Mouse (Mus musculus) gastrocnemius, adult 8-10 months (tissue): ENCODE measurements at regions not wholly inside any gene's neighbourhood (a gene's known extent, or its start where the extent isn't known, plus 50 kb on each side); places are given as distances from the start of the nearest gene placed in this dataset.

Source experiments
- DNase-seq, 2 experiments: peaks; one replicate each; pipeline ENCODE4 v3.0.0; 2022; ENCODE audit warnings: low spot score in 2 of 2

DNA sequence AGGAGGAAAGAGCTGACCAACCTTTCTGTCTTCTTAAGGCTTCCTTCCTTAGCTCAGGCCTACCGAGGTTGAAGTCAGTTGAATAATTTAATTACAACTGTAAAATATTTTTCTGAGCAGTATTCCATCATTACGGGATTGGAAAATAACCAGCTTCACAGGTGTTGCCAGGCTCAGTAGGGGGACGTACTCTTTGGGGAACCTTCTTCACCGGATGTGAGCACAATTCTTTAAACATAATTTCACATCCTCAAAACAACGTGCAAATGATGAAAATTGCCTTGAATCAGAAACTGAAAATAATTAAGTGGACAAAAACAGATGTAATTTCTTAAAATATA is 515.9 kb downstream of the Tns3 start:
- no peak for DNase-seq

DNA sequence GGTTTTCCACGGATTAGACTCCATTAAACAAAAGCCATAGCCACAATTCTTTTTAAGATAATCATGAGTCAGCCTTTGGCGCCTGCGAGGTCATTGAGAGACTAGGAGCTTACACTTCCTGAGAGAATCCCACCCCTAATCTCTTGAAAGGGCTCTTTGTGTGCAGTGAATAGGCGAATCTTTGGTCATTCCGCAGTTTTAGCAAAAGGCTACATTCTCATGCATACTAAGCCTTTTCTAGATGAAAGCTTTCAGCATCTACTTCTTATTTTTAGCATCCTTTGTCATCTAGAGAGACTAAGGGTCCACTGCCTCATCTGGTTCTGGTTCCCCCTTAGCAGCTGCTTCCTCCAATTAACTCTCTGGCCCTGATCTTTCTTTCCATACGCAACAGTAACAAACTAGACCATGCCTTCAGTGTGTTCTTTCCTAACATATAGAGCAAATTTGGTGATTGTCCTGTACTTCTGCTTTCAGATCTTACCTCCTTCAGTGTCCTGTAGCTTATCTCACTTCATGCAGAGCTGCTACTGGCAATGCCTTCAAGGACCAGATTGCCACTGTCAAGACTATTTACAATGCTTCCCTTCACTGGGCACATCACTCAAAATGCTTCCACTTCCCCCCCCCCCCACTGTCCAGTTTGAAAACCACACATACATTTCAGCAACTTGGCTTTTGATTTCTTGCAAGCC is 516.4 kb downstream of the Tns3 start:
- no peak for DNase-seq

DNA sequence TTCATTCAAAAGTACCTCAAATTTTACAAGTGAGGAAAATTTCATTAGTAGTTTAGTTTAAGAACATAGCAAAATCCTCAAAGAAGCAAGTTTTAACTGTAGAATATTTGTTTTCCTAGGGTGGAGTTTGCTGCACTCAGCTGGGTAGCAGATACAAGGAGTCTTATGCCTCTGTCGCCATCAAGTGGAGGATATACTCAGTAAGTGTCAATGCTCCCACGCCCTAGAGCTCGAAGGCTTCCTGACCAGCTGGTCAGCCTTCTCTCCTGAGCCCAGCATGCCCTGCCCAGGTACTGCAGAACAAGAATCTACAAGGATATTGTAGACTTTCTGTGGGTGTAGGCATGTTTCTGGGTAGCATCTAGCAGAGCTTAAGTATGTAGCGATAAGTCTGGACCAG is 527.0 kb downstream of the Tns3 start:
- DNase-seq: no peak

DNA sequence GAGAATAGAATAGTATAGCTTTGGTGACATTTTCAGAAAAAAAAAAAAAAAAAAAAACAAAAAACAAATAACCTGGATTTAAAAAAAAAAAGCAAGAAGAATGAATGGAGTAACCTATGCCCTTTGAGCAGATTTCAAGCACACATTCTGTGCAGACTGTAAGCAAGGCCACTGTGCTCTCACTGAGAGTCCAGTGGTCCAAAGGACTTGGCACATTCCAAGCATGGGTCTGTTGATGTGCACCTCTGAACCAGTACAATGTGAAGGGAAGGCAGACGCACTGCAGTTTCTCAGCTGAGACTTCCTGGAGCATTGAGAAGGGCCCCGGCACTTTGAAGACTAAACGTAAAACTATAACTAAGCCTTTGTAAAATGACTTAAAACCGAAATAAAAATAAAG is 527.7 kb downstream of the Tns3 start:
- DNase-seq: no peak

DNA sequence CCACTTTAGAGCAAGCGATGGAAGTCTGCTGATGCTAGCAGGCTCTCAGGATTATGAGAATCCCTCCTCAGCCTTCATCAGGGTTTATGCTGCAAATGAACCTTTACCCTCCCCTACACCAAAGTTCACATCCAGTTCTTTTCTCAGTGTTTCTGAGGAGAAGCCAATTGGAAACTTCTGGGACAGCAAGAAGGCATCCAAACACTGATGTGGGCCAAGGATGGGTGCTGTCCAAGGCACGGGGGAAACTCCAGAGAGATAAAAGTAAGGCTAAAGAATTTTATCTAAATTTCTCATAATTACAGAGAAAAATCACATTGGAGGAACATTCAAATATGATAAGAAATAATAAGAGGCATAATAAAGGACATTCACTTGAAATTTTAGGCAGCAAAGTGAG is 555.0 kb downstream of the Tns3 start:
- no peak for DNase-seq

DNA sequence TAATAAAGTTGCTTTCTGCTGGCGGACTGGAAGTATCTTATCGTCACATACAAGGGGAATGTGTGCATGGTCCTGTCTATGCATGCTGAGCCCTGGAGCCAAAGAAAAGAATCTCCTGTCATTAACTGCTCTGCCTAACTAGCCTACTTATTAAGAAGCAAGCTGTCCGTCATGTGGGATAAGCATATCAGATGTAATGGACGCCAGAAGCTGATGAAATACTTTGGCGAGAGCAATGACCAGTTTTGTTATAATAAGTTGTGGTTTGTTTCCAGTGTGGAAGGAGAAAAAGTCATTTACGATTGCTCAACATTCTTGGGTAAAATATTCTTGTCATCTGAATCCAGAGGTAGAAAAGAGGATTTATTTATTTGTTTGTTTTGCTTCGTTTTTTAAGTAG is 563.2 kb downstream of the Tns3 start:
- DNase-seq: no peak

DNA sequence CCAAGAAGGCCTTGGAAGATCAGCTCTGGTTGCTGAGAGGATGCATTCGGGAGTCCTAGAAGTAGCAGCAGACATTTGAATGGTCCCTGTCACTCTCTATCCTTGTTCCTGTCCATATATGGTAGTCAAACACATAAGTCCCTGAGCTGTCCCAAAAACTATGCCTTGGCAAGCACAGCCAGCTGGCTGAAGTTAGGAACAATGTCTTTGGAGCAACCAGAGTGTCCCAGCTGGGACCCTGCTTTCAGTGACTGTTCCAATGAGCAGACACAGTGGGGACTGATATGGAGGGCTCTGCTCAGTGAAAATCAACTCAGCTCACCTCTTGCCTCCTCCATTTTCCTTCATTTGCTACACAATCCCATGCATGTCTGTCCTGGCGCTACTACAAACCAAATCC is 580.0 kb downstream of the Tns3 start:
- no peak for DNase-seq

DNA sequence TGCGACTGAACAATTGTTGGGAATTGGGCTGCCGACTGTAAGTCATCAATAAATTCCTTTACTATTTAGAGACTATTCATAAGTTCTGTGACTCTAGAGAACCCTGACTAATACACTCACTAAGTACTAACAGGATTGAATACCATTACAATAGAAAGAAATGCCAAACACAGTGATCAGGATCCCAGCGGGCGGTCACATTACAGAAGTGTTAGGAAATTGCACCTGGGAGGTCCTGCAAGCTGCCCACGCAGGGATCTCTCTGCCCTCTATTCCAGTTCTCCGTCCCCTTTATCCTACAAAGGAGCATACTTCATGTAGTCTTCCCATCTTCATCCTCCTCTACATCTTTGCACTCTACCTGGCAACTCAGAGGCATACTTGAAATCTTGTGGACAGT is 581.5 kb downstream of the Tns3 start:
- no peak for DNase-seq

DNA sequence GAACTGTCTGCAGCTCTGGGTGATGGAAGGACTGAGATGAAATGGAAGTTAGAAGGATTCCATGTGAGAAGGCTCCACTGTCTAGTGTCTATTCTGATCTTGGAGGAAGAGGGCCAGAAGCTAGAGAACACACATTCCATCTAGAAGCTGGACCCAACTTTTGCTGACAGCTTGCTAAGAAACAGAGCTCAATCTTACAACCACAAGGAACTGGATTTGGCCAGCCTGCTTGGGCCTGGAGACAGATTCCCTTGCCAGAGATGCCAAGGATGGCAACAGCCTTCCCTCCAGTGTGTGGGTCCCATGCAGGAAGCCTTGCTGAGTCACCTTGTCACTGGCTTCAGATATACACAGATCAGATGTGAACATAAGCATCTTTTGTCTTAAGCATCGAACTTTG is 591.0 kb downstream of the Tns3 start:
- no peak for DNase-seq

DNA sequence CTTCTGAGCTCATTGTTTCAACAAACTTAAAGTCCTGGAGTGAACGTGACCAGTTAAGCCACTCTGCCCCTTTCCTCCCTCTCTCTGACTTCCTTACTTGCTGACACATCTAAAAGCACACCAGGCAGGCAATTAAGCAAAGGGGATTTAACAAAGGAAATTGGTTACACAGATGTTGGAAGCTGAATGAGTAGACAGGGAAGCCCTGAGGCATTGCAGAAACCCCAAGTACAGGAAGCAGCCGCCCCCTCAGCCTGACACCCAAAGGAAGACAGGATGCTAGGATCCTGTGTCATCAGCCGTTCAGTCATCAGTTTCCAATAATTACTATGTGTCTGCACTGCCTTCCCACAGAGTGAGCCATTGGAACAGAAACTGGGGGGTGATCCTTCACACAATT is 595.5 kb downstream of the Tns3 start:
- DNase-seq: no peak

DNA sequence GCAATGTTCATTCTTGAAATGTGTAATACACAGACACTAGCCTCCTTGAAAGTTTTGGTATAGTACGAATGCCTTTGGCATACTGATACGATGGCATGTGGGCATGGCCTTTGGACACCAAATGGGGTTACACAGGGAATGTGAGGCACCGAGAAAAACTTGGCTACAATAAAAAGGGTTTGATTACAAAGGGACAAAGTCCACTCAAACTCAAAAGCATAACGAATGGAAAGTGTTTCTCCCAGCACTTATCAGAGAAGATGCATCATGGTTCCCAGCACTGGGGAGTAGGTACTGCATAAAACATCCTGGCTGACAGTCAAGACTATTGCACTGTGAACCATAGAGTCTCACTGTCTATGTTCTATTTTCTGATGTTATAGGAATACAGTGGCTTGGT is 597.0 kb downstream of the Tns3 start:
- no peak for DNase-seq

DNA sequence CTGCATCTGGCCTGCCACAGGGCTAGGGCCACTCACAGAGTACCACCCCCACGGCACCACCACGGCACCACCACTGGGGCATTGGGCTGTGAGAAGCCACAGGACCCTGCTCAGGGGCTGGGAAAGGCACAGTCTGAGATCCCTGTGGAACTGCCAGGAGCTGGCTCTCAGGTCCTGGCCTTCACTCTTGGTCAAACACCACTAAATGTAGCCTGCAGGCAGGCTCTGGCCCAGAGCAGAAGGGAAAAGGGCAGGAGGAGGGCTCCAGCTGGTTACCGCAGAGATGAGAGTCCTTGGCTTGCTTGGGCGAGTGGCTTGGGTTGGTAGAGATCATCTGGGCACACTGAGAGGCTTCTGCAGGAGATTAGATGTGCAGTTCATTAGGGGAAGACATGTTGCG is 598.5 kb downstream of the Tns3 start:
- no peak for DNase-seq

DNA sequence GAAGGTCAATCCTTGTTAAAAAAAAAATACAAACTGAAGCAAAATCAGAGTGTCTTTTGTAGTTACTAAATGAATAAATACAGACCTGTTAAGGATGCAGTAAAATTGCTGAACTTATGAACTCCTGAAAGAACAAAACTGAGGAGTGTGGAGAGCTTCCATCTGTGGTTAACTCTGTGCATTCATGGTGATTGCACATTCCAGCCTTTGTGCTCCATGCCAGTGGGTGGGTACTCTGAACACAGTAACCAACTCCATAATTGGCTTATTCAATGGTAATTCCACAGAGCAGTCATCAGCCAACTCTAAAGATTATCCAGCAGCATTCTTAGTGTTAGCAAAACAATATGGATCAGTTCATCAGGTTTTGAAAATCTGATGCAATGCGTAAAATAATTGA is 599.2 kb downstream of the Tns3 start:
- DNase-seq: no peak

DNA sequence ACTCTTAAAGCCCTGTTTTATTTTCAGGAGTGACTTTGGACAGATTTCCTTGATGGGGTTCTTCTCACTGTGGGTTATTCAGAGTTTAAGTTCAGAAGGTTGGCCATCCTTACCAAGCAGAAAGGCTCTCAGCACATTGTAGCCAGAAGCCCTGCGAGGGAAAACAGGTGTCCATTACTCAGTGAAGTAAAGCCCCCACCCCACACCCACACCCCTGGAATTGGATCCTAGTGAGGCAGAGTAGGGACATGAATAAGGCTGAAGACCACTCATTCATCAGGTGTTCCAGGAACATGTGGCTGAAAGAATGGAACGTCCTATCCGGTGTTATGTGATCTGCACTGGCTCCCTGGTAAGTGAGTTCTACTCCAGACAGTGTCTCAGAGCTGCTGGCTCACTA is 602.3 kb downstream of the Tns3 start:
- no peak for DNase-seq

DNA sequence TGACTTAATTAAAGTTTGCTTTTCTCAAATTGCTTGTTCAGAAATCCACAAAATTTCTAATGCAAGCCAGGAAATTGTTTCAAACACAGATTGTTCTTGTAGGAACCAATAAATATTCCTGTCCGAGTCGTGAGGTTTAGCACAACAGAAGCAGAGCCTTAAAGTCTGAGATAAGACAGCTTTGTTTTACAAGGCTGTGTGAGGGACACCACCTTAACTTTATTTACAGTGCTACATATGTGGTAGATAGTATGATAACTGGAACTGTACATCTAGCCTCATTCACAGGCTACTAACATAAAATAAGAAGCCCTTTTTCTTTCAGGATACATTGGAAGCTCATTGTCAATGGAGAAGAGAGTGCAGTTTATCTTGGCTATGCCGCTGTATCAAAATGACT is 602.8 kb downstream of the Tns3 start:
- DNase-seq: no peak

DNA sequence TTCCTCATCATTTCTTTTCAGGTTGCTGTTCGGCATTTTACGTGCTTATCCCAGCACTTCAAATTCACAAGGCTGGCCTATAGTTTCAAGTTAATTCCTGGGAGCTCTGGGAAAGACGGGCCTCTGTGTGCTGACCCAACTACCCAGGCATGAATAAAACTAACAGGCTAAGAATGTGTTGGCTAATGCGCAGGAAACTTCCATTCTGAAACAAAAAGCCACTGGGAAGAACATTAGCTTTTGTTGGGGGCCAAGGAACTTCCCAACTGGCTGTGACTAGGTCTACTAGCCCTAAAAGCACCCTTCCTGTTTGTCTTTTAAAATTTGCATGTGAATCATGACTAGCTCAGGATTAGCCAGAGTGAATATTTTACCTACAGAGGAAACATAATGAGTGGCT is 612.8 kb downstream of the Tns3 start:
- DNase-seq: no peak

DNA sequence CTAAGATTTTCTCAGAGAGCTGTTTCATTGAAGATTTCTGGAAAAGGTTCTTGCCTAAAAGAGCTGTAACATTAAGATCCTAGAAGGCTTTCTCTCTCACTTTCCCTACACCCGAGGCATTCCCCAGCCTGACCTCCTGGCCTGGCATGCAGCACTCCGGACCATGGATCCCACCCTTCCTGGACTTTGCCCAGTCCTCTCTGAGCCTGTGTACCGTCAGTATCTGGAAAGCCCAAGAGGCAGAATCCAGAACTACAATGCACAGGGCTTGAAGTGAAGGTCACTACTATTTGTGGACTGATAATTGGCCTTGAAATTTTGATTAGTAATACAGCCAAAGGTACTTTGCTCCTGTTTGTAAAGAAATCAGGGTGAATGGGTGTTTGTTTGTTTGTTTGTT is 619.2 kb downstream of the Tns3 start:
- no peak for DNase-seq

DNA sequence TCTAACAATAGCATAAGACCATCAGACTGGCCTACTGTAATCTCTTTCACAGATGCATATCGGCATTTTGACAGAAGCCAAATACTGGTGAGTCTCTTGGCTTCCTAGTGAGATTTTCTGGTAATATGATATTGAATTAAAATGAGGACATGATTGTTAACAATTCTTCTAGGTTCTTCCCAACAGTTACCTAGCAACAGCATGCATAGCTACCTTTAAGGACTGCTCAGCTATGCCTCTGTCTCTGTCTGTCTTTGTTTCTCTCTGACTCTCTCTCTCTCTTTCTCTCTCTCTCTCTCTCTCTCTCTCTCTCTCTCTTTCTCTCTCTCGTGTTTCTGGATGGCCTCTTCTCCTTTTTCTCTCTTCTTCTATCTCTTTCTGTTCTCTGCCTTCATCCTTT is 634.2 kb downstream of the Tns3 start:
- DNase-seq: no peak

DNA sequence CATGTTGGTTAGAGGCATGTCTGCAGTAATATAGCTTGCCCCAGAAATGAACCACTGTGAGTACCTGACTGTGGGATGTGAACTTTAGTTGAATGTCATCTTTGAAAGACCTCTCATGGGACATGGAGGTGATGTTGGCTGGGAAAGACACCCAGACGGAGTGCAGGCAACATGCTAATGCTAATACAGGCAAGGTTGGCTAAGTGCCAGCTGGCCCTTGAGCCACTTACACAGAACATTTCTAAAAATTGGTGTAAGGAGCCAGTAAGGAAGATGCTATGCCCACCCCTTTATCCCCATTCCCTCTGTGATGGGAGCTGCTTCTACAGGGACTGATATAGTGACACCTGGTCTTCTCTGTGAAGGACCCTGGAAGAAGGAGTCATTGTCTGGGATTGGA is 656.5 kb downstream of the Tns3 start:
- no peak for DNase-seq

DNA sequence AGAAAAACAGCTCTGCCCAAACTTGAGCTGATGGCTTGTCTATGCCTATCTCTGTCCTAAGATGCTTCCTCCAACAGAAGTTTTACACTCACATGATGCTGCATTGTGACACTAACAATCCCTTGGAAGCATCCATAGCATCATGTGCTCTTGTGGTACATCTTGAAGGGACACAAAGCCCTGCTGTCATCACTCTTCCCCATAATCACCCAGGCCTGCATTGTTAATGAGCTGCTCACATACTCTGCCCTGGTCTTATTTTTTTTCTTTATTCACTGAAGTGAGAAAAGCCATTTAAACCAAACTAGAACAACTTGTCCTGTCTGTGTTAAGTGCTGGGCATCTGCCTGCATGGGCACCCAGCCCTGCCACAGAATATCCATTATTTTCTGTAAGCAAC is 683.3 kb downstream of the Tns3 start:
- no peak for DNase-seq

DNA sequence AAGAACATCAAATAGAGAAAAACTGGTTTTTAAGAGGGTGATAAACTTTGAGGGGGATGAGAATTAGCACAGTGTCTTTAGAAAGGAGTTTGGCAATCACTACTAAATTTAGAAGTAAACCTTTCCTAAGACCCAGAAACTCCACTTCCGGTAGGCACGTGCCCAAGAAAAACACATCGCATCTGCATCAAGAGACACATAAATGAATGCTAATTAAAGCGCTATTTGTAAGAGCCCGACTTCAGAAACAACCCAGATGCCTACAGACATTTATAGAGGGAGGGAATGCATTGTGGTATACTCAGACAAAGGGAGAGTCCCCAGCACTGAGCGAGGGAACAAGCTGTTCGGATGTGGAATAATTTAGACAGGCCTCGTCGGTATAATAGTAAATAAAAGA is 688.5 kb downstream of the Tns3 start:
- no peak for DNase-seq

DNA sequence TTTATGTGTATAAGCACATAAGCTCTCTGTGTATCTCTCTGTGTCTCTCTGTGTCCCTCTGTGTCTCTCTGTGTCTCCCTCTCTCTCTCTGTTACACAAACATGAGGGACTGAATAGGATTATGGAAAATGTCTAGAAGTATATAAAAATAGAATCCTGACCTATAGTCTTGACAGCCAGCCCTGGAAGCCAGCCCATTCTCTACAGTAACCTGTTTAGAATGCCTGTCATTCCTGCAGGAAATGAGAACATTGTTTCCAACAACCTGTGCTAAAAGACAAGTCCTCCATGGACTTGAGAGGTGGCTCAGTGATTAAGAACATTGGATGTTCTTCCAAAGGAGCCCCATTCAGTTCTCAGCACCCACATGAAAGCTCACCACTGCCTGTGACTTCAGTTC is 714.4 kb downstream of the Tns3 start:
- DNase-seq: no peak

DNA sequence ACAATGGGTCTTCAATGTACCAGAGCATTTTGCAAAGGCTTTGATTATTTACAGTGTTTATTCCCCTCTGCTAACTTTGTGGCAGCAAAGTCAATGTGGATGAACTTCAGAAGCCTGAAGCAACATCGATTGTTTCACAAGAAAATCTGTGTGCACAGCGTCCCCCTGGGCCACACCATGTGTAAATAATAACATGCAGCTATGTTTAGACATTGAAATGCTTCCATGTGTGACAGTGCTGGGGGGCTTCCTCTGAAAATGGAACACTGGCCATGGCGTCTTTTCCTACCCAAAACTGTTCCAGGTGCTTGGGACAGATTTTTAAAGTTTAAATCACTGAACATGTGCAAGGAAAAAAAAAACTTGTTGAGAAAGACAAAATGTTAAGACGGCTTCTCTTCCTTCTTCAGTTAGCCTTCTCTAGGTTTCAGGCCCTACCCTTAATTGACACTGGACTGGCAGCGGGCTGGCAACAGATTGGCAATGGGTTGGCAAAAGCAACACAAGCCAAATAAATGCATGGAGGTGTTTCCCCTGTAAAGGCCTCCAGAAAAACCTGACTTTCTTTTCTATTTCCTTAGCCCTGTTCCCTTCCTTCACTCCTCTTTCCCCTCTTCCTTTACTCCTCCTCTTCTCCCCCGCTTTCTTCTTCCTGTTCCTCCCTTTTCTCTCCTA is 715.0 kb downstream of the Tns3 start:
- DNase-seq: no peak
